Comparison of ENCODE assay signal across 9 mouse cellular contexts in the genomic region with DNA sequence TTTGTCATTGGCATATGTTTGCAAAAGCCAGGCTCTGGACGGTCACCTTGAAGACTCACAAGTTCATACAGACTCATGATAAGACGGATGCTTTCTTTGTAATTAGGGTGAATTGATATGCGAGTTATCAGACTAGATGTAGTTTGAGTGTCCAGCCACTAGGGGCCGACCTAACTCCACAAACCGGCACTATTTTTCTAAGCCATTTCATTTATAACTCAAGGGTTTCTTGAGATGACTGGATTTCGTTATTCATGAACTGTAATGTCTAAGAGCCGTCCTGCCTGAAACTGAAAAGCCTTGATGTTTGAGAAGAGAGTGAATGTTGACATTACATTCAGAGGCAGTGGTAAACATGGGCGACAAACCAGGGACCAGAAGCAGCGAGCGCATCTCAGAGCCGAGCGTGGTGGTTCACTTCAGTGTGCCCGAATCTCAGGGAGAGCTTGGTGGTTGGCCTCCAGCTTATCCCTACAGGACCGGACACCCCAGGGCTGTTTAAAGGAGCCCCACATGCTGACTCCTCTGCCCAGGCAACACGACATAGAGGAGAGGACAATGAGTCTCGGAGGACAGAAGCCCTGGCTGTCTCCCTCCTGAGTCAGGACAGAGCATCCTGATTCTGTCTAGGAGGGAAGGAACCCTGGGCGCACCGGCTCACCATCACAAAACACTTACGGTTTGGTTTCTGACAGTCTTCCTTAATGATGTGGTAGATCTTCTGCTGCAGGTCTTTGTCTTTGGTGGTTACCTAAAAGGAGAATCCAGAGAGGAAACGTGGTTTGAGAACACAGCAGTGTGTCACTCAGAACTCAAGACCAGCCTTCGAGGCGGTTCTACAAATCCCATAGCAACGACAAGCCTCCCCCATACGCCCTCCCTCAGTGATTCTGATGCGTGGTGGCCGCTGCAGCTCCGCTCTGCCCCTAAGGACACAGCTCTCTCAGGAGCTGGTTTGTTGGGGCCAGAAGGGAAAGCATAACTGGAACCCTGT. TPM values are rescaled to one million over a fixed set of nuclear protein-coding genes. Genes with fewer than 3 reads are reported as not detected.
A peak's percentile ranks its signal among the peaks of the same experiment; 100 is the strongest.
DNase-seq lines count a peak whose midpoint lies in the region; ATAC-seq and TF ChIP-seq lines count a peak whose summit lies in the region.
"Had no signal": no experiment of that assay in that cellular context is flagged by ENCODE, and none has a peak within 500 bp of the region (broad histone marks: within the 10 kb centered on the region; RNA-seq: fewer than 3 reads in every experiment).

No protein-coding gene starts in this region.

- no peak overlapping the region for H3K4me3 ChIP-seq in limb, embryonic 14.5 days (replicated peaks; ENCODE audit: low read length)
- H3K4me3 ChIP-seq in midbrain, embryonic 14.5 days (replicated peaks; ENCODE audit: low read depth, low read length): no peak overlapping the region
- no peak overlapping the region for H3K4me3 ChIP-seq in stomach, embryonic 14.5 days (ENCODE audit: low read depth, low read length)
- H3K4me3 ChIP-seq: erythroblast, embryonic 14.5 days had no signal

- 61% methylated on average over 27 of the region's 27 CpGs for WGBS in limb, embryonic 14.5 days
- WGBS in midbrain, embryonic 14.5 days: 49% methylated on average over 27 of the region's 27 CpGs
- 51% methylated on average over 27 of the region's 27 CpGs for WGBS in stomach, embryonic 14.5 days

- H3K4me2 ChIP-seq in limb, embryonic 14.5 days (replicated peaks; ENCODE audit: low read depth, low read length, severe bottlenecking): no peak overlapping the region
- H3K4me2 ChIP-seq in midbrain, embryonic 14.5 days (ENCODE audit: low read length): no peak overlapping the region
- no peak overlapping the region for H3K4me2 ChIP-seq in stomach, embryonic 14.5 days (replicated peaks; ENCODE audit: low read depth, low read length)

- ATAC-seq in frontal cortex, adult (ENCODE audit: low TSS enrichment): peak; percentile 86
- ATAC-seq in limb, embryonic 14.5 days (ENCODE audit: low FRiP score, low read depth): no peak
- no peak for ATAC-seq in midbrain, embryonic 14.5 days (ENCODE audit: low FRiP score, low TSS enrichment)
- ATAC-seq in stomach, embryonic 14.5 days (ENCODE audit: insufficient number of reproducible peaks, insufficient read depth, low FRiP score, low read depth): no peak

- peaks cover 24% of the 10 kb centered on the region for H3K36me3 ChIP-seq in limb, embryonic 14.5 days (ENCODE audit: control insufficient read depth, insufficient read depth, low read length)
- peaks cover 5% of the 10 kb centered on the region; the same call in 1 of the 2 replicates for H3K36me3 ChIP-seq in midbrain, embryonic 14.5 days (ENCODE audit: control insufficient read depth, insufficient read depth, low read length)
- H3K36me3 ChIP-seq in stomach, embryonic 14.5 days (ENCODE audit: control insufficient read depth, insufficient read depth, low read length): peaks cover 7% of the 10 kb centered on the region

- 0 out of 2 replicates have a peak, but pooled peaks cover 2% of the 10 kb centered on the region for H3K4me1 ChIP-seq in limb, embryonic 14.5 days (ENCODE audit: control insufficient read depth, insufficient read depth, low read length)
- peaks cover 15% of the 10 kb centered on the region for H3K4me1 ChIP-seq in midbrain, embryonic 14.5 days (ENCODE audit: control insufficient read depth, insufficient read depth, low read length)
- H3K4me1 ChIP-seq in stomach, embryonic 14.5 days (ENCODE audit: control insufficient read depth, insufficient read depth, low read length): peaks cover 17% of the 10 kb centered on the region; the same call in 1 of the 2 replicates

- no peaks in the 10 kb centered on the region for H3K27me3 ChIP-seq in limb, embryonic 14.5 days (ENCODE audit: control insufficient read depth, insufficient read depth, low read length)
- no peaks in the 10 kb centered on the region for H3K27me3 ChIP-seq in midbrain, embryonic 14.5 days (ENCODE audit: control insufficient read depth, insufficient read depth, low read length)
- H3K27me3 ChIP-seq in stomach, embryonic 14.5 days (ENCODE audit: control insufficient read depth, insufficient read depth, low read length): no peaks in the 10 kb centered on the region

- DNase-seq in testis, postnatal 10 days (ENCODE audit: low spot score): peak; percentile 78
- DNase-seq in testis, postnatal 14 days (ENCODE audit: low spot score): no peak
- DNase-seq in cerebellum, adult 8-10 months: peak; percentile 58
- peak; percentile 64 for DNase-seq in kidney, adult 9 months
- DNase-seq in limb, embryonic 14.5 days (ENCODE audit: low spot score): peak; percentile 74
- DNase-seq in midbrain, embryonic 14.5 days: peak; percentile 85

- no peak for TF ChIP-seq POLR2A in limb, embryonic 14.5 days (IDR thresholded peaks at IDR 0.05; ENCODE audit: borderline replicate concordance, extremely low read depth, insufficient read depth, insufficient read length)

- no peak overlapping the region for H3K9ac ChIP-seq in limb, embryonic 14.5 days (ENCODE audit: low read depth, low read length, severe bottlenecking)
- no peak overlapping the region for H3K9ac ChIP-seq in midbrain, embryonic 14.5 days (replicated peaks; ENCODE audit: low read length)
- no peak overlapping the region for H3K9ac ChIP-seq in stomach, embryonic 14.5 days (replicated peaks; ENCODE audit: low read depth, low read length)

- no peak overlapping the region for H3K27ac ChIP-seq in limb, embryonic 14.5 days (replicated peaks; ENCODE audit: low read depth, low read length)
- H3K27ac ChIP-seq in midbrain, embryonic 14.5 days (replicated peaks; ENCODE audit: low read depth, low read length): no peak overlapping the region
- H3K27ac ChIP-seq in stomach, embryonic 14.5 days (ENCODE audit: low read length): peak overlapping the region; percentile 75; the same call in 1 of the 2 replicates

- H3K9me3 ChIP-seq in limb, embryonic 14.5 days (ENCODE audit: control insufficient read depth, low read length): no peaks in the 10 kb centered on the region
- H3K9me3 ChIP-seq in midbrain, embryonic 14.5 days (ENCODE audit: control insufficient read depth, low read length): no peaks in the 10 kb centered on the region
- no peaks in the 10 kb centered on the region for H3K9me3 ChIP-seq in stomach, embryonic 14.5 days (ENCODE audit: control insufficient read depth, low read depth, low read length)

RNA-seq across cellular contexts. Expression of a gene that starts 29.9 kb away (rescaled TPM):
- polyA plus RNA-seq in limb, embryonic 14.5 days (2012; rRNA removed): 37.6 and 39.1 TPM in 2 replicates
- 53.6 and 56.3 TPM in 2 replicates for polyA plus RNA-seq in limb, embryonic 14.5 days (2014; fragmentation: Nextera tagmentation; extraction: Ambion mirVana)
- polyA plus RNA-seq in midbrain, embryonic 14.5 days (2014; fragmentation: Nextera tagmentation; extraction: Ambion mirVana): 25.0 and 30.4 TPM in 2 replicates
- polyA plus RNA-seq in stomach, embryonic 14.5 days (2014; fragmentation: Nextera tagmentation; extraction: Ambion mirVana): 58.5 and 68.4 TPM in 2 replicates

RNA-seq across cellular contexts. Expression of a gene that starts 43.2 kb away (rescaled TPM):
- 61.7 and 66.8 TPM in 2 replicates for polyA plus RNA-seq in limb, embryonic 14.5 days (2012; rRNA removed)
- 17.1 and 19.8 TPM in 2 replicates for polyA plus RNA-seq in limb, embryonic 14.5 days (2014; fragmentation: Nextera tagmentation; extraction: Ambion mirVana)
- 2.0 and 2.4 TPM in 2 replicates for polyA plus RNA-seq in midbrain, embryonic 14.5 days (2014; fragmentation: Nextera tagmentation; extraction: Ambion mirVana)
- polyA plus RNA-seq in stomach, embryonic 14.5 days (2014; fragmentation: Nextera tagmentation; extraction: Ambion mirVana): 13.6 and 13.7 TPM in 2 replicates
